Mouse (Mus musculus) liver, embryonic 15.5 days (tissue): ENCODE results near the gene Cmtm1. TPM values are rescaled to one million over a fixed set of nuclear protein-coding genes. Genes with fewer than 3 reads are reported as not detected.
A peak's percentile ranks its signal among the peaks of the same experiment; 100 is the strongest.
"Not testable (repeated sequence)": the region's sequence is repeated elsewhere in the genome, so short reads cannot be mapped to it uniquely, and the experiment has no call there.

Source experiments
- ATAC-seq: fragments of 200-750 bp; cut with Nextera tagmentation; 2 replicates; pipeline ENCODE4 v1.8.0; 2017; ENCODE audit warnings: moderate number of reproducible peaks, mild to moderate bottlenecking, moderate library complexity; ENCODE audit not compliant: insufficient read depth
- H3K27ac ChIP-seq: fragments of 300-500 bp; sonication (generic); replicated peaks from 2 replicates; pipeline ENCODE4 v1.5.1; 2015; ENCODE audit warnings: mild to moderate bottlenecking, inconsistent platforms
- H3K27me3 ChIP-seq: fragments of 300-500 bp; sonication (generic); 2 replicates; pipeline ENCODE4 v1.6.1; 2015; ENCODE audit warnings: mild to moderate bottlenecking, inconsistent platforms
- H3K36me3 ChIP-seq: fragments of 300-500 bp; sonication (generic); replicated peaks from 2 replicates; pipeline ENCODE4 v1.6.1; 2015; ENCODE audit warnings: moderate library complexity, mild to moderate bottlenecking, inconsistent platforms
- H3K4me1 ChIP-seq: fragments of 300-500 bp; sonication (generic); replicated peaks from 2 replicates; pipeline ENCODE4 v1.6.1; 2015; ENCODE audit warnings: inconsistent platforms
- H3K4me2 ChIP-seq: fragments of 300-500 bp; sonication (generic); 2 replicates; pipeline ENCODE4 v1.6.1; 2015; ENCODE audit warnings: moderate library complexity, mild to moderate bottlenecking, inconsistent platforms
- H3K4me3 ChIP-seq: fragments of 300-500 bp; sonication (generic); replicated peaks from 2 replicates; pipeline ENCODE4 v1.5.1; 2015; ENCODE audit warnings: mild to moderate bottlenecking, inconsistent platforms
- H3K9ac ChIP-seq: fragments of 300-500 bp; sonication (generic); 2 replicates; pipeline ENCODE4 v1.6.1; 2015; ENCODE audit warnings: moderate library complexity, mild to moderate bottlenecking, inconsistent platforms
- H3K9me3 ChIP-seq: fragments of 300-500 bp; sonication (generic); replicated peaks from 2 replicates; pipeline ENCODE4 v1.6.1; 2016; ENCODE audit warnings: inconsistent platforms
- WGBS: fragments of 180-500 bp; shearing (Covaris S2); methylation state at CpG from one replicate; pipeline ENCODE4 v1.1.7; 2015; ENCODE audit warnings: mixed read lengths; ENCODE audit not compliant: insufficient replicate concordance; 5-methylcytosine and 5-hydroxymethylcytosine counted together
- polyA plus RNA-seq: library from polyadenylated mRNA; unstranded; fragments of >200 nt; fragmentation: Nextera tagmentation; extraction: Ambion mirVana; gene quantifications from 2 replicates; pipeline ENCODE4 v1.2.1, GENCODE M21; 2015

Gene Cmtm1
- polyA plus RNA-seq, 1 experiment from 2014 or later: not detected

GRCm38 (mm10) chr8:104341106-104341561 lies 31.2 kb upstream of the Cmtm1 start:
- 0 out of 2 replicates have a peak, but pooled peaks cover under 1% of the 10 kb centered on the region for H3K36me3 ChIP-seq
- H3K9me3 ChIP-seq: no peaks in the 10 kb centered on the region
- peak; percentile 36 for ATAC-seq
- peak overlapping the region; percentile 77 for H3K4me2 ChIP-seq
- H3K27ac ChIP-seq: peak overlapping the region; percentile 57
- peaks cover 17% of the 10 kb centered on the region; the same call in 1 of the 2 replicates for H3K27me3 ChIP-seq
- peaks cover 27% of the 10 kb centered on the region for H3K4me1 ChIP-seq
- under 1% methylated on average over 24 of the region's 24 CpGs for WGBS
- H3K9ac ChIP-seq: peak overlapping the region; percentile 39; the same call in 1 of the 2 replicates
- peak overlapping the region; percentile 55 for H3K4me3 ChIP-seq

DNA sequence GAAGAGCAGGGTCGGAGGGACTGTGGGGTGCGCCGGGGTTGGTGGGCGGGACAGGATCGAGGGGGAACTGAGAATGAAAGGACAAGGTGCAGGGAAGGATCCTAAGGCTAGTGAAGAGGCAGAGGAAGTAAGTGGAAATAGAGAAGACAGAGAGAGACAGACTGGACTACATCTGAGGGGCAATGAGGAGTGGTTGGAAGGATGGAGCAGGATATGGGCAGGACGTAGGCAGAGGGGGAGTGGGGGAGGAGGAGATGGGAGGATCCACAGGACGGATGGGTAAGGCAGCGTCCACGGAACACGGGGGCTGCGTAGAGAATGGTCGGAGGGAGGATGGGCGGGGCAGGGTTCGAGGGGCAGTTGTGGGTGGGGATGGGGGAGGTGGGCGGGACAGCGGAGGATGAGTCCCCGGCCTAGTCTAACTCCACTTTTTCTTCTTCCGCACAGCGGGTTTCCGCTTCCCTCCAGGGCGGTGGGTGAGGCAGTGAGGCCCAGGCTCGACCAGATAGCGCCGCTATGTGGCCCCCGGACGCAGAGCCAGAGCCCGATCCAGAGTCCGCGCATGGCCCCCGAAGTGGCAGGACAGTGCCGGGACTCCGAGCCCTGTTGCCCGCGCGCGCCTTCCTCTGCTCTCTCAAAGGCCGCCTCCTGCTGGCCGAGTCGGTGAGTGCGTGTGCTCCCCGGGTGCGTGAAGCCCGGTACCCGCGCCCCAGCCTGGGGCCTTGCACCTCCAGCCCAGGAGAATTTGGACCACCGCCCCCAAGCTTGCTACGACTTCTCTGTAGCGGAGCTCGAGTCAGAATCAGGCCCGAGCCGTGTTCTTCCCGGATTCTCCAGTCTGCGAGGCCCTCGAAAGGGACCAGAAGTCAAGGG lies 30.5 kb upstream of the Cmtm1 start:
- Histone ChIP-seq H3K9ac (peak overlapping the region; percentile 39), H3K4me1 (peaks cover 27% of the 10 kb centered on the region), H3K27me3 (peaks cover 17% of the 10 kb centered on the region; the same call in 1 of the 2 replicates), H3K4me3 (peak overlapping the region; percentile 55), H3K36me3 (no peaks in the 10 kb centered on the region), H3K27ac (peak overlapping the region; percentile 57), H3K9me3 (no peaks in the 10 kb centered on the region), H3K4me2 (peak overlapping the region; percentile 77)
- WGBS: under 1% methylated on average over 53 of the region's 54 CpGs
- ATAC-seq: peak; percentile 62

DNA sequence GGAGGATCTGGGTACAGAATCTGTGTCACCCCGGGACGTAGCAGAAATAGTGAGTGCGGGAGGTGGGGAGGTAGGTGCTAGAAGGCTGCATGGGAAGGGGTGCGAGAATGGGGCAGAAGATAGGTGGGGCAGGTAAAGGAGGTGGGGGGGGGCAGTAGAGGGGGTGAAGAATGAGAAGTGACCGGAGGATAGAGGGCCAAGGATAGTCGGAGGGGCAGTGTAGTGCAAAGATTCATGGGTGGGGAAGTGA lies 30.0 kb upstream of the Cmtm1 start:
- no peak for ATAC-seq
- Histone ChIP-seq H3K27ac (peak overlapping the region; percentile 33; the same call in 1 of the 2 replicates), H3K9me3 (no peaks in the 10 kb centered on the region), H3K4me3 (peak overlapping the region; percentile 55), H3K4me2 (peak overlapping the region; percentile 77), H3K27me3 (peaks cover 17% of the 10 kb centered on the region; the same call in 1 of the 2 replicates), H3K4me1 (peaks cover 27% of the 10 kb centered on the region), H3K36me3 (no peaks in the 10 kb centered on the region), H3K9ac (peak overlapping the region; percentile 39; the same call in 1 of the 2 replicates)
- WGBS: 3% methylated on average over 6 of the region's 6 CpGs

DNA sequence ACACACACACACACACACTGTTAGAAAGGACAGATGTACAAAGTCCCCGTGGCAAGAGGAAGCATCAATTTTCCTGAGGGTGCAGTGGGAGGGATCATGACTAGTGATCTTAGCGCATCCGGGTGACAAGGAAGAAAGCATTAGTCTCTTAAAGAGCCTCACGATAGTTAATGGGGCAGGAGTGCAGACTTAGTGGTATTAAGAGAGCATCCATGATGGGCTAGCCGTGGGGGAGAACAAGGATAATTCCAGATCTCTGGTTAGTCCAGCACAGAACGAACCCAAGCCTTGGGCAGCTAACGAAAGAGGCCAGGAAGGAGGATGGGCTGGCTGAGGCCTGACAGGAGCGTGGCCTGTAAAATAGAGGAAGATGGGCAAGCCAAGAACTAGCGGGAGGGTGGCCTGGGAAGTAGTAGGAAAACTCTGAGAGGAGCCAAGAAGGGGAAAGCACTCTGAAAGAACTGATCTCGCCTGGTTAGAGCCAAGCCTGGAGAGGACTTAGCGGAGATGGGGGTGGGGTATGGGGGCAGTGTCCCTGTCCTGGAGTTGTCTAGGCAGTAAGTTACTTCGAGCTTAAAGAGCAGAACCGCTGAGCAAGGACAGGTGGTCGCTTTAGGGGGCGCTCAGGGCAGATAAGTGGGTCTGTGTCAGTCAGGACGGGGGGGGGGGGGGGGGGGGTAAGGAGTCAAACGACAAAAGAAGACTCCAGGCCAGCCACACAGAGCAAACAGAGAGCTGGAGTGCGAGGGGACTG lies 29.5 kb upstream of the Cmtm1 start, which contains the start of gene Cmtm3:
Gene Cmtm3, plus strand, starts transcription at position 182 of the 754 bp plus-strand sequence.
- WGBS: 23% methylated on average over 16 of the region's 18 CpGs
- Histone ChIP-seq H3K4me2 (peak within 1 kb of the TSS; percentile 77), H3K4me3 (peak within 1 kb of the TSS; percentile 55), H3K27ac (peak within 1 kb of the TSS; percentile 33; the same call in 1 of the 2 replicates), H3K4me1 (peaks cover 27% of the 10 kb centered on the region), H3K36me3 (no peaks in the 10 kb centered on the region), H3K9ac (peak within 1 kb of the TSS; percentile 39; the same call in 1 of the 2 replicates), H3K9me3 (no peaks in the 10 kb centered on the region), H3K27me3 (peaks cover 17% of the 10 kb centered on the region; the same call in 1 of the 2 replicates)
- no peak for ATAC-seq

DNA sequence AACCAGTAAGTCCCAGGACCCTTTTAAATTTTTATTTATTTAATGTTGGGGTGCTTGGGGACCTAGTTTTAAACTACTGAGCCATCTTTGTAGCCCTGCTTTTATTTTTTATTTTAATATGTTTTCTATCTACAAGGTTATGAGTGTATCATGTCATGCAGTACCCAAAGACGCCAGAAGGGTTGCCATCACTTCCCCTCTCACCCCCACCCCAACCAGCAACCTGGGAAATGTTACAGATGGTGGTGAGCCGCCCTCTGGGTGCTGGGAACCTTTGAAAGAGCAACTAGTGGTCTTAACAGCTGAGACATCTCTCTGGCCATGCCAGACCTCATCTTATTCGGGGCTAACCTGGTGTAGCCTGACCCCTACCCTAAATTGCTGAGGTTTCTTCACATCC lies 27.9 kb upstream of the Cmtm1 start:
- no peaks in the 10 kb centered on the region for H3K36me3 ChIP-seq
- 27% methylated on average over 3 of the region's 3 CpGs for WGBS

DNA sequence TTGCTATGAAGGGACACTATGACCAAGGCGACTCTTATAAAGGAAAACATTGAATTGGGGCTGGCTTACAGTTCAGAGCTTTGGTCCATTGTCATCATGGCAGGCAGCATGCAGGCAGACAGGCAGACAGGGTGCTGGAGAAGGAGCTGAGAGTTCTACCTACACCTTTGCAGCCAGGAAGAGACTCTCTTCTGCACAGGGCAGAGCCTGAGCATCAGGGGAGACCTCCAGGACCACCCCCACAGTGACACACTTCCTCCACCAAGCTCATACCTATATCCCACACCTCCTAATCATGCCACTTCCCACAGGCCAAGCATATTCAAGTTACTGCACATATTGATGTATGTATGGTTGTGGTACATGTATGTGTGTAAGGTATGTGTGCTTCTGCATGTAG lies 26.9 kb upstream of the Cmtm1 start:
- ATAC-seq: no peak
- H3K9ac ChIP-seq: no peak overlapping the region

More for the DNA sequence above, 27.9 kb upstream of the Cmtm1 start:
- Histone ChIP-seq H3K4me3 (no peak overlapping the region), H3K27ac (no peak overlapping the region), H3K4me1 (peaks cover 43% of the 10 kb centered on the region), H3K9me3 (no peaks in the 10 kb centered on the region), H3K9ac (no peak overlapping the region), H3K27me3 (peaks cover 17% of the 10 kb centered on the region; the same call in 1 of the 2 replicates), H3K4me2 (no peak overlapping the region)
- no peak for ATAC-seq

DNA sequence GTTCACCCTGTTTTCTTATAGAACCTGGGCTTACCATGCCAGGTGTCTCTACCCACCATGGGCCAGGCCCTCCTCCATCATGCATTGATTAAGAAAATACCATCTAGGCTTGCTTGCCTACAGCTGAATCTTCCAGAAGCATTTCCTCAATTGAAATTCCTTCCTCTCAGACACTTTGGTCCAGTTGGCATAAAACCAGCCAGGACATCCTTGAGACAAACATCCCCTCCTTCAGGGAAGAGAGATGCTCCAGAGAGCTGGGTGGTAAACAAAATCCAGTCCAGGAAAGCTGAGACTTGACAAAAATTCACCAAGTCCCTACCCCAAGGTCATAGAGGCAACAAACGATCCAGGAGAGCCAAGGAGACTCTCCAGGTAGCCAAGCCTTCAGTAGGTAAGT lies 24.3 kb upstream of the Cmtm1 start:
- H3K9me3 ChIP-seq: no peaks in the 10 kb centered on the region
- no peak overlapping the region for H3K4me3 ChIP-seq
- no peak overlapping the region for H3K27ac ChIP-seq
- 65% methylated on average over 1 of the region's 1 CpGs for WGBS
- ATAC-seq: no peak
- H3K4me1 ChIP-seq: peaks cover 19% of the 10 kb centered on the region
- H3K27me3 ChIP-seq: no peaks in the 10 kb centered on the region
- H3K4me2 ChIP-seq: no peak overlapping the region
- H3K36me3 ChIP-seq: no peaks in the 10 kb centered on the region
- H3K9ac ChIP-seq: no peak overlapping the region

More for the DNA sequence above, 26.9 kb upstream of the Cmtm1 start:
- H3K9me3 ChIP-seq: no peaks in the 10 kb centered on the region
- no peak overlapping the region for H3K4me2 ChIP-seq
- WGBS: 58% methylated on average over 1 of the region's 1 CpGs
- no peaks in the 10 kb centered on the region for H3K36me3 ChIP-seq
- no peak overlapping the region for H3K4me3 ChIP-seq
- H3K27me3 ChIP-seq: peaks cover 17% of the 10 kb centered on the region; the same call in 1 of the 2 replicates
- H3K4me1 ChIP-seq: peaks cover 44% of the 10 kb centered on the region
- H3K27ac ChIP-seq: no peak overlapping the region

DNA sequence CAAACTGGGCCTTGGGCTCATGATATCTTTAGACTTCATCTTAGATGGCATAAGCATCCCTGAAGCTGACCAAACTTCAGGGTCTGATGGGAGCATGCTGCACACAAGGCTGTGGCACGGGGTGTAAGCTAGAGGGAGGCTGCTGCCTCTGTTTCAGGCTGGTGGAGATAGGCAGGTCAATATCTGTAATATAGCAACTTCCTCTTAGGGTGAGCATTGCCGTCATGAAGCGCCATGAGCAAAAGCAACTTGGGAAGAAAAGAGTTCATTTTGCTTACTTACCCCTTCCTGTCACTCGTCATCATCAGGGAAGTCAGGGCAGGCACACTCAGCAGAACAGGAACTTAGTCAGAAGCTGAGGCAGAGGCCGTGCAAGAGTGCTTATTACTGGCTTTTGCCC lies 23.8 kb upstream of the Cmtm1 start:
- no peak overlapping the region for H3K27ac ChIP-seq
- no peaks in the 10 kb centered on the region for H3K9me3 ChIP-seq
- H3K4me3 ChIP-seq: no peak overlapping the region
- peaks cover 19% of the 10 kb centered on the region for H3K4me1 ChIP-seq
- peak; percentile 57 for ATAC-seq
- no peaks in the 10 kb centered on the region for H3K36me3 ChIP-seq
- 21% methylated on average over 5 of the region's 5 CpGs for WGBS
- no peak overlapping the region for H3K9ac ChIP-seq
- no peaks in the 10 kb centered on the region for H3K27me3 ChIP-seq
- H3K4me2 ChIP-seq: no peak overlapping the region

- Histone ChIP-seq H3K9ac (no peak overlapping the region), H3K27ac (no peak overlapping the region), H3K9me3 (no peaks in the 10 kb centered on the region), H3K27me3 (no peaks in the 10 kb centered on the region), H3K36me3 (no peaks in the 10 kb centered on the region), H3K4me3 (no peak overlapping the region), H3K4me1 (peaks cover 19% of the 10 kb centered on the region), H3K4me2 (no peak overlapping the region)
- ATAC-seq: peak; percentile 62
- 16% methylated on average over 5 of the region's 5 CpGs for WGBS
Observed at GRCm38 (mm10) chr8:104332665-104333631, 23.0 kb upstream of the Cmtm1 start.

- H3K27me3 ChIP-seq, H3K4me1 ChIP-seq, H3K4me2 ChIP-seq, H3K4me3 ChIP-seq, H3K9ac ChIP-seq, ATAC-seq, H3K27ac ChIP-seq, H3K36me3 ChIP-seq, H3K9me3 ChIP-seq: not testable (repeated sequence)
- 79% methylated on average over 12 of the region's 12 CpGs for WGBS
Observed at GRCm38 (mm10) chr8:104321930-104322329, 12.0 kb upstream of the Cmtm1 start, which contains the start of gene Cmtm2b. Gene Cmtm2b (plus strand): TSS chr8:104322230.
